Mouse (Mus musculus) heart, adult 2 months (tissue): ENCODE data around the gene Calhm1.

Experiments
- CTCF ChIP-seq: fragments of 200-600 bp; IDR thresholded peaks from 2 replicates; pipeline ENCODE4 v1.8.1; 2022; ENCODE audit warnings: antibody characterized with exemption, mild to moderate bottlenecking, moderate library complexity
- POLR2A ChIP-seq: fragments of 200-500 bp; IDR thresholded peaks from 2 replicates; pipeline ENCODE4 v1.6.1; 2011; ENCODE audit warnings: mild to moderate bottlenecking, low read depth, low read length, control low read depth; ENCODE audit not compliant: insufficient read depth

DNA sequence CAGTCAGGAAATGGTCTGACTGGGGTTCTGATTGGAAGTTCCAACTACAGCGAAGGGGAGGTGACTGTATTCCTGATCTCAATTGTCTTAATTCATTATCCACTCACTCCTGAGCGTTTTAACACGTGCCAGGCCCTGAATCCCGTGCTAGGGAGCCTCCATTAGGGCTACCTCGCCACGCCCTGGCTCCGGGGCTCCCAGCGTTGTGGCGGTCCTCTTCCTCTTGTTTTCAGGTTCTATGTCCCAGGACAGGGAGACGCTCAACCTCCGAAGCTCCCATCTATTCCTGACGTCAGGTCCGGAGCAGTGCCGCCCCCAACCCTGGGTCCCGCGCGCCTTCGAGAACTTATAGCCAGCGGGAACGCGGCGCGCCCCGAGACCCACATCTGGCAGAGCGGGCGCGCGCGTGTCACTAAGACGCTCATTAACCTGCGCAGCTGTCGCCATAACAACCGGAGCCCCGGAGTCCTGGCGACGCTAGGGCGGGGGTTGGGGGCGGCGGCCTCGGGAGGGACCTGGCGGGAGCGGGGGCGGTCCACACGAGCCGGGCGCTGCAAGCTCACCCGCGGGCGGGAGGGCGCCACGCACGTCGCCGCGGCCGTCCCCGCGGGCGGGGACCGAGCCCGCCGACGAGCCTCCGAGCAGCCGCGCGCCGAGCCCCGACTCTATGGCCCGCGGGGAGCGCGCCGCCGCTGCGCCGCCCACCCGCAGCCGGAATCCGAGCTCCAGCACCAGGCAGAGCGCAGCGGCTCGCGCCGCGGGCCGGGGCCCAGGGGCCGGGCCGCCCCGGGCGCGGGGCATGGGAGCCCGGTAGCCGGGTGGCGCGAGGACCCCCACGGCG, 34.6 kb upstream of the Calhm1 start, which contains the start of gene Neurl1a:
- TF ChIP-seq POLR2A (no peak), CTCF (no peak)
